Mouse (Mus musculus) cortical plate, adult 2 months (tissue): Measurements from ENCODE around the gene Tsnax. TPM values are rescaled to one million over a fixed set of nuclear protein-coding genes. Genes with fewer than 3 reads are reported as not detected.

Source experiments
- H3K27ac ChIP-seq: fragments of 200-500 bp; 2 replicates; pipeline ENCODE4 v1.5.1; 2012; ENCODE audit warnings: low read length, control low read depth, inconsistent platforms; ENCODE audit not compliant: insufficient read depth
- H3K4me1 ChIP-seq: fragments of 200-500 bp; 2 replicates; pipeline ENCODE4 v1.6.1; 2011; ENCODE audit warnings: low read length; ENCODE audit not compliant: control insufficient read depth, insufficient read depth
- H3K4me3 ChIP-seq: fragments of 200-500 bp; 2 replicates; pipeline ENCODE4 v1.5.1; 2011; ENCODE audit warnings: mild to moderate bottlenecking, low read length, control low read depth; ENCODE audit not compliant: insufficient read depth
- CTCF ChIP-seq: fragments of 200-500 bp; IDR thresholded peaks from 2 replicates; pipeline ENCODE4 v1.5.1; 2011; ENCODE audit warnings: mild to moderate bottlenecking, control low read depth, low read length; ENCODE audit not compliant: insufficient read depth; ENCODE audit errors: extremely low read depth
- POLR2A ChIP-seq: fragments of 200-500 bp; IDR thresholded peaks from 2 replicates; pipeline ENCODE4 v1.6.1; 2011; ENCODE audit warnings: mild to moderate bottlenecking, low read length, control low read depth; ENCODE audit not compliant: insufficient read depth; ENCODE audit errors: extremely low read depth
- polyA plus RNA-seq: library from polyadenylated mRNA; depleted of rRNA; stranded (reverse); fragments of >200 nt; gene quantifications from 2 replicates; pipeline ENCODE4 v1.2.3, GENCODE M21; 2012; rRNA removed

Gene Tsnax
- polyA plus RNA-seq, 1 experiment, result 220 TPM

DNA sequence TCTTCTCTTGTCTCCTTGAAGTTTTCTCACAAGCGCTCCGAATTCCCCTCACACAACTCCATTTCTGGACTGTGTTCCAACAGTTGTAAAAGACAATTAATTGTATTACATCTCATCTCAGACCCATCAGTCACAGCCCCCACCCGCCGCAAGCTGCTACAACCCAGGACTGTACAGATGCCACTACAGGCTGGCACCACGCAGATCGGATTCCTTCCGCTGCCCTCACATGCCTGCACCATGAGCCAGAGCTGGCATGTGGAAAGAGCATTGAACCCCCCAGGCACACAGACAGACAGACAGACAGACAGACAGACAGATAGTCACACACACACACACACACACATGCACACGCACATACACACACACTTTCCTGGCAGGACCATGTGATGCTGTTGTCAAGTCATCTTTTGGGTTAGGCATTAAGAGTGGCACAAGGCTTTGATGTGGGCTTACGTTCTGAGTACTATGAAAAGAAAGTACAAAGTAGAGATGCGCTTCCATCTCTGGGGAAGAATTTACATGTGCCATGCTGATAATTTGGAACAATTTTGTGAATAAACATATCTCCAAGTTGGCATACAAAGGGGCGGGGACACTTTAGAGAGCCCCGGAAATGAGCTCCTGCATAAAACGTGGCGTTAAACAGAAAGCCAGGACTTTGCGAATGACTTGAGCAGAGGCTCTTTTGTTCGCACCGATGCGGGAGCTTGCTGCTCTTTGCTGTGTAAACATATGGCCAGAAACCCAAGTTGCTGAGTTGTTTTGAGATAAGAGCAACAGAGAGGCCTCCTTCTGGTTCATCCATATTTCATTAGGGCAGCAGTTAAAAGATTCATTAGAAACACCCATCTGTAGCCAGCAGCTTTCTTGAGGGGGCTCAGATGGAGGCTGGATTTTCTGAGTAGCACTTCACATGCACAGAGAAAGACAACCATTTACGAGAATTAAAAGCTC is 67.9 kb downstream of the Tsnax start:
- H3K4me3 ChIP-seq, result no peak overlapping the region
- H3K27ac ChIP-seq, result no peak overlapping the region
- no peaks in the 10 kb centered on the region for H3K4me1 ChIP-seq
- TF ChIP-seq CTCF (no peak), POLR2A (no peak)

DNA sequence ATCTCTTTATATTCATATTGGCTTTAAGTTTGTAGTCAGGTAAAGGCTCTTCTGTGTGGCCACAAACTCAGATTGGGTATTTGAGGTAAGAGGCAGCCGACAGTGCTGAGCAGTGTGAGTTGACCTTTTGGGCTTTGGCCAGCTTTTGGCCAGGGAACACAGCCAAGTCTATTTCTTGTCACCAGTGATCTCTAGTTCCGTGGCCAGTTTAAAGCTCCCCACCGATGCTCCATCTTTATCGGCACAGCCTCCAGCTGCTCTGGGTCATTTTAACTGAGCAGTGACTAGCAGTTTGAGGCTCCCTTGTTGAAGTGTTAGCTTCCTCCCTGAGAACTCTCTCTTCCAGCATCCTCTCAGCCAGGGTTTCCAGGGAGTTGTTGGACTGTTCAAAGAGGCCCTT is 70.9 kb downstream of the Tsnax start:
- Histone ChIP-seq H3K4me1 (no peaks in the 10 kb centered on the region), H3K27ac (peak overlapping the region; percentile 22; the same call in 1 of the 2 replicates), H3K4me3 (no peak overlapping the region)
- no peak for TF ChIP-seq CTCF
- TF ChIP-seq POLR2A, result no peak

Other genes with a start within 250 kb of the Tsnax start
- 1.3 and 1.4 TPM in 2 replicates for gene Trim67, start 219.9 kb upstream of the Tsnax start, polyA plus RNA-seq
- gene Gnpat, start 150.0 kb upstream of the Tsnax start, polyA plus RNA-seq, result 87.9 and 95.0 TPM in 2 replicates
- 16.7 and 17.1 TPM in 2 replicates for gene 2810004N23Rik, start 149.9 kb upstream of the Tsnax start, polyA plus RNA-seq
- gene Exoc8, start 115.3 kb upstream of the Tsnax start, polyA plus RNA-seq, result 14.6 and 16.3 TPM in 2 replicates
- 16.3 and 17.3 TPM in 2 replicates for gene Sprtn, start 115.1 kb upstream of the Tsnax start, polyA plus RNA-seq
- 59.4 and 62.0 TPM in 2 replicates for gene Egln1, start 63.7 kb upstream of the Tsnax start, polyA plus RNA-seq
- gene Disc1, start 41.2 kb downstream of the Tsnax start, polyA plus RNA-seq, result 0.65 and 1.0 TPM in 2 replicates